Mouse (Mus musculus): ENCODE results near the gene Naalad2. TPM values are rescaled to one million over a fixed set of nuclear protein-coding genes. Genes with fewer than 3 reads are reported as not detected.
"Not testable (repeated sequence)": the region's sequence is repeated elsewhere in the genome, so short reads cannot be mapped to it uniquely, and the experiment has no call there.

Gene Naalad2
- polyA plus RNA-seq, 1 experiment from 2014 or later = 1.5 TPM

DNA sequence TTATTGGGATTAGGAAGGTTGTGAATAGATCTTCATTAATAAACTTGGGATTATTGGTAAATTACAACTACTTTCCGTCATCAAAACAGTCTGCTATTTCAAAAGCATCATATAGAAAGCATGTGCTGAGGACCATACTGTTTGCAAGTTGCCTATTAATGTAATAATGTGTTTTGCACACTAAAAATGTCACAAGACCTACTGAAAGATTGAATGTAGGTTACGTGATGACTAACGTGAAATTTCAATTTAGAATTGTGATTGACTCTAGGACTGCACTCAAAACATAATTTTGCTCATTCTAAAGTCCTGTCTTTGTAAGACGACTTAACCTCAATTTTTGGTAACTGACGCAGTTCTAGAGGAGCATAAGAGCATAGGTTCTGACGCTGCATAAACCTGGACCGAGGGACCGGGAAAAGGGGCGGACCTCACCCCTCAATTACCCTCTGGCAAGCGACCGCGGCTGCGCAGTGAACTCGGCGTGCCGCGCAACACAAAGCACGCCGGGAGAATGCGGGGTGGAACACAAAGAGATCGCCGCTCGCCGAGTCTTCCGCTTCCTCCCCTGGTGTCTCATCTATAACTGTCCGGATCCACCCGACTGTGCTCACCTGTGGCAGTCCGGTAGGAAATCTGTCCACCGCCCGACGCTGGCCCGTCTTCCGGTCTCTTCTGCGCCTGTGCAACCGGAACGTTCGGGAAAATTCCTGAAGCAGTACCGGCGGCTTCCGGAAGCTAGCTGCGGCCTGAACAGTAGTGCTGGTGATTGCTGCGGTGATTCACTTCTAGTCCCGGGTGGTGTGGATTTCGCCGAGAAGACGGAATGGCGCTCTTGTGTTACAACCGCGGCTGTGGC lies 111.0 kb downstream of the Naalad2 start, which contains the start of gene Chordc1:
Chordc1 (plus strand) TSS at position 555 of the 859 bp plus-strand sequence.
- Histone ChIP-seq H3K36me3 (ENCODE audit: control insufficient read depth, insufficient read depth, low read length) (no peaks in the 10 kb centered on the region), H3K9ac (ENCODE audit: low read length) (peak within 1 kb of the TSS; percentile 94), H3K27me3 (ENCODE audit: control insufficient read depth, insufficient read depth, low read length) (no peaks in the 10 kb centered on the region), H3K4me2 (replicated peaks; ENCODE audit: low read depth) (peak within 1 kb of the TSS; percentile 83), H3K4me1 (replicated peaks; ENCODE audit: control insufficient read depth, insufficient read depth) (no peaks in the 10 kb centered on the region; the same call in 1 of the 2 replicates), H3K9me3 (ENCODE audit: control insufficient read depth, low read length) (no peaks in the 10 kb centered on the region), H3K27ac (replicated peaks) (peak within 1 kb of the TSS; percentile 90), H3K4me3 (ENCODE audit: low read depth, low read length) (peak within 1 kb of the TSS; percentile 86)
- DNase-seq (ENCODE audit: low spot score) (peak; percentile 96), ATAC-seq (ENCODE audit: low FRiP score, low TSS enrichment) (peak; percentile 100)
- WGBS = 3% methylated on average over 49 of the region's 49 CpGs
- peak; percentile 49 for TF ChIP-seq EP300 (optimal IDR thresholded peaks at IDR 0.05)
- peak; percentile 54 for TF ChIP-seq CTCF (IDR thresholded peaks at IDR 0.05; ENCODE audit: low read depth)

DNA sequence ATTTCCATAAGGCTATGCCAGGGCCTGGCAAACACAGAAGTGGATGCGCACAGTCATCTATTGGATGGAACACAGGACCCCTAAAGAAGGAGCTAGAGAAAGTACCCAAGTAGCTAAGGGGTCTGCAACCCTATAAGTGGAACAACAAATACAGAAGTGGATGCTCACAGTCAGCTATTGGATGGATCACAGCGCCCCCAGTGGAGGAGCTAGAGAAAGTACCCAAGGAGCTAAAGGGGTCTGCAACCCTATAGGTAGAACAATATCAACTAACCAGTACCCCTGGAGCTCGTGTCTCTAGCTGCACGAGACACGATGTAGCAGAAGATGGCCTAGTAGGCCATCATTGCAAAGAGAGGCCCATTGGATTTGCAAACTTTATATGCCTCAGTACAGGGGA lies 124.1 kb downstream of the Naalad2 start:
- not testable (repeated sequence) for H3K9ac ChIP-seq (ENCODE audit: low read length); H3K27ac ChIP-seq (replicated peaks); DNase-seq (ENCODE audit: low spot score); H3K9me3 ChIP-seq (ENCODE audit: control insufficient read depth, low read length); H3K4me1 ChIP-seq (replicated peaks; ENCODE audit: control insufficient read depth, insufficient read depth); ATAC-seq (ENCODE audit: low FRiP score, low TSS enrichment); H3K4me2 ChIP-seq (replicated peaks; ENCODE audit: low read depth); H3K27me3 ChIP-seq (ENCODE audit: control insufficient read depth, insufficient read depth, low read length); H3K36me3 ChIP-seq (ENCODE audit: control insufficient read depth, insufficient read depth, low read length); H3K4me3 ChIP-seq (ENCODE audit: low read depth, low read length)
- TF ChIP-seq CTCF (IDR thresholded peaks at IDR 0.05; ENCODE audit: low read depth) = peak; percentile 60
- 35% methylated on average over 5 of the region's 5 CpGs for WGBS

DNA sequence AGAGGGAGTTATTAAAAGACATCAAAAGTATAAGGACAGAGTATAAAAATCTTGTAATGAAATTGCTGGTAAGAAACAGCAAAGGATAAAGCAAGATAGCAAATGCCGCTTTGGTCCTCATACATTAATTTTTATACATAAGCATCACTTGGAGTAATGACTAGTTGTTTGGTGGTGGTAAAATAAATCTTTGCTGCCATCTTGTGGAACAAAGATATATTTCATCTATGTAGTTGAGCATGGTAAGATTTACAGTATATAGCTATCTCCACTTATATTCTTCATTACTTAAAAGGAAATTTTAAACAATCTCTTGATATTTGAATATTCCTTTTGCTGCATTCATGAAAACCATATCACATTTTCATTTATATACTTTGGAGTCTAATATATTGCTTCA lies 125.3 kb downstream of the Naalad2 start:
- 24% methylated on average over 1 of the region's 1 CpGs for WGBS
- no peaks in the 10 kb centered on the region for H3K9me3 ChIP-seq (ENCODE audit: control insufficient read depth, low read length)
- no peak overlapping the region for H3K4me2 ChIP-seq (replicated peaks; ENCODE audit: low read depth)
- no peak overlapping the region for H3K4me3 ChIP-seq (ENCODE audit: low read depth, low read length)
- no peaks in the 10 kb centered on the region for H3K36me3 ChIP-seq (ENCODE audit: control insufficient read depth, insufficient read depth, low read length)
- H3K4me1 ChIP-seq (replicated peaks; ENCODE audit: control insufficient read depth, insufficient read depth) = no peaks in the 10 kb centered on the region
- no peak for DNase-seq (ENCODE audit: low spot score)
- no peak overlapping the region for H3K27ac ChIP-seq (replicated peaks)
- TF ChIP-seq EP300 (optimal IDR thresholded peaks at IDR 0.05) (no peak), CTCF (IDR thresholded peaks at IDR 0.05; ENCODE audit: low read depth) (peak; percentile 67)
- H3K9ac ChIP-seq (ENCODE audit: low read length) = no peak overlapping the region
- ATAC-seq (ENCODE audit: low FRiP score, low TSS enrichment) = no peak
- H3K27me3 ChIP-seq (ENCODE audit: control insufficient read depth, insufficient read depth, low read length) = no peaks in the 10 kb centered on the region

DNA sequence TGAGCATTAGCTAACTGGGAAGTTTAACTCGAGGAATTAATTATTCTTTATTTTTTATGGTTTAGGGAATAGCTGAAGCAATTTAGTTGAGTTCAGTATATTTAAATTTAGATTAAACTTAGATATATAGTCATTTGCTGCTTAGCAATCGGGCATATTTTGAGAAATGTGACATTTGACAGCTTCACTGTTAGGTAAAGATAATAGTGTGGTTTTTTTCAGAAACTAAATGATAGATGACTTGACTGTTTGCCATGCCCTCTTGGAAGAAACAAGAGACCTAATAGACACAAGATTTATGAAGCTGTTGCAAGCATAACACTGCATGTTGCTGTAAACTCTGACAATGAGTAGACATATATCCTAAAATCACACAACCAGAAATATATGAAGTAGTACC lies 126.0 kb downstream of the Naalad2 start:
- 32% methylated on average over 2 of the region's 2 CpGs for WGBS
- ATAC-seq (ENCODE audit: low FRiP score, low TSS enrichment) = no peak
- Histone ChIP-seq H3K9ac (ENCODE audit: low read length) (no peak overlapping the region), H3K4me2 (replicated peaks; ENCODE audit: low read depth) (no peak overlapping the region), H3K9me3 (ENCODE audit: control insufficient read depth, low read length) (no peaks in the 10 kb centered on the region), H3K4me3 (ENCODE audit: low read depth, low read length) (no peak overlapping the region), H3K27ac (replicated peaks) (no peak overlapping the region), H3K36me3 (ENCODE audit: control insufficient read depth, insufficient read depth, low read length) (no peaks in the 10 kb centered on the region), H3K4me1 (replicated peaks; ENCODE audit: control insufficient read depth, insufficient read depth) (no peaks in the 10 kb centered on the region), H3K27me3 (ENCODE audit: control insufficient read depth, insufficient read depth, low read length) (no peaks in the 10 kb centered on the region)
- no peak for DNase-seq (ENCODE audit: low spot score)
- no peak for TF ChIP-seq CTCF (IDR thresholded peaks at IDR 0.05; ENCODE audit: low read depth)
- no peak for TF ChIP-seq EP300 (optimal IDR thresholded peaks at IDR 0.05)

DNA sequence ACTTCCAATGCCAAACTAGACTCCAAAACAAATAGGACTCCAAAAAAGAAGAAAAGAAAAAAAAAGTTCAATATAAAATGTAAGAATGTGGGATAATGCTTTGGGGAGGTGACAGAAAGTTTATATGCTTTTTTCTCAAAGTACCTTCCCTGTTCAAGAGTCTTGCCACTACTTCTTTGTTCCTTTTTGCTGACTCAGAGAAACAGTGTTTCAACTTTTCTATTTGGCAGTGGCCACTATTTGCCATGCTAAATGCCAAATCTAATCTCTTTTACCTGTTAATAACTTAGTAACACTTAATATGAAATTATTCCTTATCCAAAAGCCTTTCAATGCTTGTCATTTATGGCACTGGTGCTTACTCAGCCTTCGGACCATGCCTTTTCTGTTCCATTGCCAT lies 126.9 kb downstream of the Naalad2 start:
- WGBS = 79% methylated on average over 1 of the region's 1 CpGs
- DNase-seq (ENCODE audit: low spot score) (no peak), ATAC-seq (ENCODE audit: low FRiP score, low TSS enrichment) (no peak)
- no peaks in the 10 kb centered on the region for H3K4me1 ChIP-seq (replicated peaks; ENCODE audit: control insufficient read depth, insufficient read depth)
- no peak overlapping the region for H3K4me3 ChIP-seq (ENCODE audit: low read depth, low read length)
- H3K27ac ChIP-seq (replicated peaks) = no peak overlapping the region
- no peak overlapping the region for H3K4me2 ChIP-seq (replicated peaks; ENCODE audit: low read depth)
- H3K9ac ChIP-seq (ENCODE audit: low read length) = no peak overlapping the region
- H3K9me3 ChIP-seq (ENCODE audit: control insufficient read depth, low read length) = no peaks in the 10 kb centered on the region
- TF ChIP-seq CTCF (IDR thresholded peaks at IDR 0.05; ENCODE audit: low read depth) (no peak), EP300 (optimal IDR thresholded peaks at IDR 0.05) (no peak)
- H3K36me3 ChIP-seq (ENCODE audit: control insufficient read depth, insufficient read depth, low read length) = no peaks in the 10 kb centered on the region
- H3K27me3 ChIP-seq (ENCODE audit: control insufficient read depth, insufficient read depth, low read length) = no peaks in the 10 kb centered on the region

Other genes starting within 250 kb of the Naalad2 start
- gene Chordc1, start 110.9 kb downstream of the Naalad2 start, polyA plus RNA-seq (2015; fragmentation: Nextera tagmentation; extraction: Ambion mirVana) = 32.7 and 39.4 TPM in 2 replicates
- 0.02 TPM in 1 of 2 replicates, not detected in the other for gene Ubtfl1, start 1.4 kb upstream of the Naalad2 start, polyA plus RNA-seq (2015; fragmentation: Nextera tagmentation; extraction: Ambion mirVana)
- gene Mbd3l2, start 27.7 kb upstream of the Naalad2 start, polyA plus RNA-seq (2015; fragmentation: Nextera tagmentation; extraction: Ambion mirVana) = not detected in 2 replicates
- 1.3 TPM in 2 replicates for gene Zfp558, start 75.3 kb upstream of the Naalad2 start, polyA plus RNA-seq (2015; fragmentation: Nextera tagmentation; extraction: Ambion mirVana)
- gene Mbd3l1, start 75.4 kb upstream of the Naalad2 start, polyA plus RNA-seq (2015; fragmentation: Nextera tagmentation; extraction: Ambion mirVana) = not detected in 2 replicates

All from stomach, postnatal 0 days (tissue).